Mouse (Mus musculus) brain, embryonic 14.5 days (tissue): Measurements from ENCODE around the gene Slc16a10.

Experiments used
- CTCF ChIP-seq: fragments of 200-500 bp; IDR thresholded peaks from 2 replicates; pipeline ENCODE4 v1.5.1; 2012; ENCODE audit warnings: inconsistent platforms, mild to moderate bottlenecking, moderate library complexity, borderline replicate concordance; ENCODE audit not compliant: insufficient read depth, insufficient read length; ENCODE audit errors: extremely low read depth
- POLR2A ChIP-seq: fragments of 200-500 bp; IDR thresholded peaks from 2 replicates; pipeline ENCODE4 v1.6.1; 2012; ENCODE audit warnings: mild to moderate bottlenecking, inconsistent platforms, borderline replicate concordance; ENCODE audit not compliant: poor library complexity, insufficient read depth, insufficient read length, severe bottlenecking; ENCODE audit errors: extremely low read depth

GRCm38 (mm10) chr10:40109520-40109919, 32.5 kb downstream of the Slc16a10 start:
- TF ChIP-seq CTCF (no peak), POLR2A (no peak)
